Mouse (Mus musculus) brain, embryonic 14.5 days (tissue): ENCODE data around the gene Keap1. TPM values are rescaled to one million over a fixed set of nuclear protein-coding genes. Genes with fewer than 3 reads are reported as not detected.

Source experiments
- DNase-seq: peaks from one replicate; pipeline ENCODE4 v3.0.0-alpha.2; 2011; ENCODE audit warnings: low read depth
- CTCF ChIP-seq: fragments of 200-500 bp; IDR thresholded peaks from 2 replicates; pipeline ENCODE4 v1.5.1; 2012; ENCODE audit warnings: inconsistent platforms, mild to moderate bottlenecking, moderate library complexity, borderline replicate concordance; ENCODE audit not compliant: insufficient read depth, insufficient read length; ENCODE audit errors: extremely low read depth
- POLR2A ChIP-seq: fragments of 200-500 bp; IDR thresholded peaks from 2 replicates; pipeline ENCODE4 v1.6.1; 2012; ENCODE audit warnings: mild to moderate bottlenecking, inconsistent platforms, borderline replicate concordance; ENCODE audit not compliant: poor library complexity, insufficient read depth, insufficient read length, severe bottlenecking; ENCODE audit errors: extremely low read depth
- polyA plus RNA-seq: library from polyadenylated mRNA; depleted of rRNA; stranded (reverse); fragments of >200 nt; gene quantifications from 2 replicates; pipeline ENCODE4 v1.2.3, GENCODE M21; 2012

Gene Keap1
- polyA plus RNA-seq, 1 experiment: 58.7 TPM

DNA sequence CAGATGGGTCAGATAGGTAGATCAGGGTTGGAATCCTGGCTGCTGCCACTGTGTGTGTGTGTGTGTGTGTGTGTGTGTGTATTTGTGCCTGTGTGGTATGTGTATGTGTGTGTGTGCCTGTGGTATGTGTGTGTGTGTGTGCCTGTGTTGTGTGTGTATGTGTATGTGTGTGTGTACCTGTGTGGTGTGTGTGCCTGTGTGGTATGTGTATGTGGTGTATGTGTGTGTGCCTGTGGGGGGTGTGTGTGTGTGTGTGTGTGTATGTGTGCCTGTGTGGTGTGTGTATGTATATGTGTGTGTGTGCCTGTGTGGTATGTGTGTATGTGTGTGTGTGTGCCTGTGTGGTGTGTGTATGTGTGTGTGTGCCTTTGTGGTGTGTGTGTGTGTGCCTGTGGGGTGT lies 15.5 kb upstream of the Keap1 start:
- no peak for DNase-seq
- TF ChIP-seq POLR2A (no peak), CTCF (no peak)

DNA sequence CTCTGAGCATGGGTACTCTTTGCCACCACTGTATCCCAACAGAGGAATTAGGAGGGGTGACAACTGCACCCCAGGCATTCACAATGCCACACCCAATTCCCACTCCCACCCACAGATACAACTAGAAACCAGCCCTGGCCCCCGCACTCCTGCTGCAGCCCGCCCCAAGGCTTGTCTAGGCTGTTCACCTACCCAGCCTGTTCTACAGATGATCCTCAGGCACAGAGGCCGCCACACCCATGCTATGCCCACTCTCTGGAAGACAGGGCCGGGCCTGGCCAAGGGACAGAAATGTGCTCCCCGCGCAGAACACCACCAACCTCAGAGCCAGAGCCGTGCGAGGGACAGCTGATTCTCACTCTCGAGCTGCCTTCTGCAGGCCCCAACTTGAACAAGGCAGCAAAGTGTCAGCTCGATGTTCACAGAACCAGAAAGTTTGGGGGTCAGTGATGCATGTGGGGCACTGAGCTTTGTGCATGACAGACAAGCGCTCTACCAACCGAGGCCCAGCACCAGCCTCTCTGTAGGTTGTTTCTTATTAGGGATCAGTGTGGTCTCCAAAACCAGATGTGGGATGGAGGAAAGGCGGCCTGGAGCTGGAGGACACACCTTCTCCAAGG lies 12.1 kb upstream of the Keap1 start:
- TF ChIP-seq CTCF: no peak
- TF ChIP-seq POLR2A: no peak
- no peak for DNase-seq

DNA sequence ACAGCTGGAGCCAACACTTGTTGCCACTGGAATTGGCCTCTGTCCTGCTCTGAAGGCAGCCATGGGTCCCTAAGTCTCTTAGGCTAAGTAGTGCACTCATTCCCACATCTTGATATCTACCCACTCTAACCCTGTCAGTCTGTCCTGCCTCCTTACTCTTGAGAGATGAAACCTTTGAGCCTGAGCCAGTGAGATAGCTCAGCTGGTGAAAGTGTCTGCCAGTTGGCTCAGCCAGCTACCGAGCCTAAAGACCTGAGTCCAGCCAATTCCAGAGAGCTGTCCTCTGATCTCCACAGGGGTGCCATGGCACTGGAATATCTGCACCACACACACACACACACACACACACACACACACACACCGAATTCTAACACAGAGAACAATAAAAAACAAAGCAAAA lies 11.3 kb upstream of the Keap1 start:
- peak; percentile 13 for DNase-seq
- TF ChIP-seq CTCF (no peak), POLR2A (no peak)

DNA sequence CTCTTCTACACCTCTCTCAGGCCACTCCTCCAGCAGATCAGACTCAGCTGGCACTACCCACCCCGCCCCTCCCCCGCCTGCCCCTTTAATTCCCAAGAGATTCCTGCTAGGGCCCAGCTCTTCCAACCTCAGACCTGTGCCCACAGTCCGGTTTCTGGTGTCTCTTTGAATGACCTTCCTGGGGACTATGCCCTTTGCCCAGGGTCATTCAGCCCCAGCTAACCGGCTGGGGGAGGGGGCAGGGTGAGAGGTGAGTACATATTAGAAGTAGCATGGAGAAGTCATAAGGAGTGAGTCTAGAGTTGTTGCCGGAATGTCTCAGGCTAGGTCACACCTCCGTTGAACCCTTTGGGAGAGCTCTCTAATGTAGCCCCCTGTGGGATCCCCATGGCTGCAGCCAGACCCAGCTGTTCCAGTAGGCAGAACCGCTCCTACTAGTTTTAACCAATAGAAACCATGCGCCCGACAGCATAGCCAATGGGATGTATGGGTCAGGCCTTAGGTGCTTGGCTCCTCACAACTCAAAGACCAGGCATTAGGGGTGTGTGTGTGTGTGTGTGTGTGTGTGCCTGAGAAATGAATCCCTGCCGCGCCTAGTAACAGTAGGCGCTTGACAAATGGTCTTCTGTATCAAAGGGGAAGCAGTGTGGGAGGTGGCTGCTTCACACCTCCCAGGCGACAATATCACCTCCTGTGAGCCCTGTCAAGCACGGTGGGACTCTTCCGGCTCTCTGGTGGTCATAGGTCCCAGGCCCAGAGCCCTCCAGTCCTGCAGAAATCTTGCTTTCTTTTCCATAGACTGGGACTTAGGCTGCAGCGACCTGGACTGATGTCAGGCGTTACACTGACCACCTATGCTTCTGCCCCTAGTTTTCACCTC lies 10.7 kb upstream of the Keap1 start:
- TF ChIP-seq CTCF (no peak), POLR2A (no peak)
- no peak for DNase-seq

DNA sequence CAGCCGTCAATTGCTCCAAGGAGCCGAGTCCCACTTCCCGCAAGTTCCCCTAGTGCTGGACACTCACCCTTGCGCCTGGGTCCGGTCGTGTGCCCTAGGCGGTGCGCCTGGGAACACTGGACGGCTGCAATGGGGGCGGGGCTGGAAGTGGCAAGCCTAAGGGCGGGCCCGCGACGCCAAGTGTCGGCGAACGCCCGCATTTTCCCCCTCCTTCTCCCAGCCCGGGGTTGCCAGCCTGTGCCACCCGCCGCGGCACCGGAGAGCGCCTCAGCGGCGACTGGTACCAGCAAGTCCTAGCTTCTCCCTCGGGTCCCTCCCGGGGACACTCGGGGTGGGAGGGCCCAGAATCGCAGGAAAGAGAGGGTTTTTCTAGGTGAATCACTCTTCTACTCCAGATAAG lies 9.2 kb upstream of the Keap1 start, which contains the start of gene S1pr5:
Gene S1pr5 (minus strand): TSS at position 118 of the 400 bp plus-strand sequence.
- TF ChIP-seq CTCF (no peak), POLR2A (no peak)
- DNase-seq: no peak

DNA sequence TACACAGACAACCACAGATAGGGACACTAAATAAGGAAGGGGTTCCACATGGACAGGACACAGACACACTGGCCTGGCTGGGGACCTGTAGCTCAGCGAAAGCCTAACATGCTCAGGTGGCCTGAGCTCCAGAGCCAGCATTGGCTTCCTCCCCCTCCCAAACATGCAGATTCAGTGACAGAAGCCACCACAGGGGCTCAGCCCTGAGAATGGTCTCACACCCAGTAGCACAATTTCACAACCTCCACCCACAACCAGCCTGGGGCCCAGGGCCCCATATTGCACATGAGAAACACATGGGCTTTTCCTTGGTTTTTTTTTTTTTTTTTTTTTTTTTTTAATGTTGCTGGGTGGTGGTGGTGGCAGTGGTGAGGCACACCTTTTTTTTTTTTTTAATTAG lies 7.2 kb upstream of the Keap1 start:
- no peak for DNase-seq
- no peak for TF ChIP-seq CTCF

DNA sequence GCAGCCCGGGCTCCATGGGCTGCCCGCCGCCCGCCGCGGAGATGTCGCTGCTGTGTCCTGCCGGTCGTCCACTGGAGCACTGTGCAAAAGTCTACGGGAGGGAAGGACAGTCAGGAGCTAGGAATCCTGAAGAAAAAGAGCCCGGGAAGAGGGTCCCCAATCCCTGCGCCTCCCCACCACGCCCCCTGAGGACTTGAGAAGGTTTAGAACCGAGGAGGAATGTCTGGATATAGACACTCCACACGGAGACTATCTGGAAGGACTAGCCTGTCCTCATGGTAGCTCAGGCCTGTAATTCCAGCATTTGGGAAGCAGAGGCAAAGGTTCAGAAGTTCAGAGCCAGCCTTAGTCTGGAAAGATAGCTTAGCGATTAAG lies 5.9 kb upstream of the Keap1 start:
- no peak for TF ChIP-seq CTCF
- no peak for TF ChIP-seq POLR2A
- DNase-seq: no peak

DNA sequence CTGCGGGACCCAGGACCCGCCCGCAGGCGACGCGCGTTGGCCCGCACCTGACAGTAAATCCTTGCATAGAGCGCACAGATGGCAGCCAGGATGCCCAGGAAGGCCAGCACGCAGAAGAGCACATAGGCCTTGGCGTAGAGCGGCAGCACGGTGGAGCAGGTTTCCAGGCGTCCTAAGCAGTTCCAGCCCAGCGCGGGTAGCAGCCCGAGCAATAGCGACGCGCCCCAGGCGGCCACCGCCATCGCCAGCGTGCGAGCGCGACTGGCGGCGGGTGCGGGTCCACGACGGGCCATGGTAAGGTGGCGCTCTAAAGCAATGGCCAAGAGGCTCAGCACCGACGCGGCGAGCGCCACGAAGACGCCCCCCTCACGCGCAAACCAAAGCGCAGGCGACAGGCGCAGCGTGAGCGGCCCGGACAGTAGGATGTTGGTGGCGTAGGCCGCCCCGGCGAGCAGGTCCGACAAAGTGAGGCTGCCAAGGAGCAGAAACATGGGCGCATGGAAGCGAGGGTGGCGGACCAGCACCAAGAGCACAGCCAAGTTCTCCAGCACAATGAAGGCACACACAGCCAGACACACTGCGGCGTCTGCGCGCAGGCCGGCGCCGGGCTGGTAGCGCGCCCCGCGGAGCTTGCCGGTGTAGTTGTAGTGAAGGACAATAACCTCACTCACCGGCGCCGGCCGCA lies 5.4 kb upstream of the Keap1 start:
- TF ChIP-seq POLR2A (no peak), CTCF (no peak)
- peak; percentile 58 for DNase-seq

DNA sequence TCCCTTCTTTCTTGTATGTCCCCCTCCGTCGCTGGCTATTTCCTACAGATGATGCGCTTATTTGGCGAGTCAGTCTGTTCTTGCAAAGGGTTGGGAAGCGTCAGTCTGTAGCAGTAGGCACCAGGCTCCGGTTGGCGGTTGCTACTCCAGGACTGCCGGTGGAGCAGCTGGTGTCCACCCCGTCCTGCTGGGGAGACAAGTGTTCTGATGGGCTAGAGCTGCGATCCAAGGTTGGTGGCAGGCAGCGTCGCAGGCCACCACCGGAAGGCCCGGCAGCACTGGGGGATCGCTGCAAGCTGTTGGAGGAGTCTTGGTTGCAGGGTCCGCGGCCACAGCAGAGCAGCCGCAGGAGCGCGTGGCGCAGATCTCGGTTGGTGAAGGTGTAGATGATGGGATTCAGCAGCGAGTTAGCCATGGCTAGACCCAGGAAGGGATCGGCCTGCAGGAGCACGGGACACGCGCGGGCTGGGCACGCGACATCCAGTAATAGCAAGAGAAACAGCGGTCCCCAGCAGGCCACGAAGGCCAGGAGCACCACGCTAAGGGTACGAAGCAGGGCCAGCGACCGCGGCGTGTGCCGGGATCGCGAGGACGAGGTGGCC lies 4.8 kb upstream of the Keap1 start:
- DNase-seq: no peak
- TF ChIP-seq CTCF (no peak), POLR2A (no peak)

DNA sequence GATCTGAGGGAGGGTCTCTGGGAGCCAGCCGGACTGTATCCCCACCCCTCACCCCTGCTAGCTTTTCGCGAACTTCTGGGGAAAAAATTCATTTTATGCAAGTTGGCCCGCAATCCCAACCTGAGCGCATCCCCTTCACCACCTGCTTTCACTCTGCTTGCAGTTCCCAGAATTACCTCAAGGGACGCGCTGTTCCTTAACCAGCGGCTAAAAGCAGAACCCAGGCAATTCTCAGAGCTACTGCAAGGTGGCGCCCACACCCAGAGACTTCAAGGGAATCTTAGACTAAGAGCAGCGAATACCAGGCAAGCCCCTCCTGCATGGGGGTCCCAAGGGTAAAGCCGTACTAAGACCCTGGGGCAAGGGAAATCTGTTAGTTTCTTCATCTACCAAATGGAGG lies 2.2 kb upstream of the Keap1 start:
- peak; percentile 95 for DNase-seq
- TF ChIP-seq POLR2A (no peak), CTCF (peak; percentile 98)

DNA sequence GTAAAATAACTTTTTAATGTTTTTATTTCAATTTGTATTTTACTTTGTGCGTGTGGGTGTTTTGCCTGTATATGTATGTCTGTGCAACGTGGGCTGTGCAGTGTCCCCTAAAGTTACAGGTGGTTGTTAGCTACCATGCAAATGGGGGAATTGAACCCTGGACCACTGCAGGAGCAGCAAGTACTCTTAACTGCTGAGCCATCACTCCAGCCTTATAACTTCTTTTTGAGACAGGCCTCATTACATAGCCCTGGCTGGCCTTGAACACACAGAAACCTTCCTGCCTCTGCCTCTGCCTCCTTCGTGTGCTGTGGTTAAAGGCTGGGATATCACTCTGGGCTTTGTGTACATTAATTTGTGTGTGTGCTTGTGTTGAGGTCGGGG lies 296 bp upstream of the Keap1 start:
- TF ChIP-seq CTCF (no peak), POLR2A (no peak)
- DNase-seq: peak; percentile 24
